Mouse (Mus musculus) layer of hippocampus, adult 11-12 months (tissue): ENCODE measurements at regions not wholly inside any gene's neighbourhood (a gene's known extent, or its start where the extent isn't known, plus 50 kb on each side); places are given as distances from the start of the nearest gene placed in this dataset.
A peak's percentile ranks its signal among the peaks of the same experiment; 100 is the strongest.

Source experiments
- DNase-seq: peaks from one replicate; pipeline ENCODE4 v3.0.0; 2022; ENCODE audit warnings: low spot score

DNA sequence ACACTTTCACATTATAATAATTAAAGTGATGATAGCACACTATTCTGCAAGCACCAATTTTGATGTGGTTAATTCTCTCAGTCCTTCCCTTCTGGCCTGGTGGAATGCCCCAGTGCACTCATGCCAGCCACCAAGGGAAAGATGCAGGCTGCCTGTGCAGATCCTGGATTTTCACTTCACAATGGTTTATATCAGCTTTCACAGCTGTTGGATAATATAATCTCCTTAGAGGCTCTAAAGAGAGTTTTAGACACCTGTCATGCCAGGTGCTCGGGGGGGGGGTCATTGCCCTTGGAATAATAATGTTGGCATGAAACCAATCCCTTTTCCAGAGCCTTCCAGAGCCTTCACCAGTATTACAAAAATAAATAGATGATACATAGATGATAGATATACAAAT, 377.1 kb downstream of the Zbbx start:
- no peak for DNase-seq

DNA sequence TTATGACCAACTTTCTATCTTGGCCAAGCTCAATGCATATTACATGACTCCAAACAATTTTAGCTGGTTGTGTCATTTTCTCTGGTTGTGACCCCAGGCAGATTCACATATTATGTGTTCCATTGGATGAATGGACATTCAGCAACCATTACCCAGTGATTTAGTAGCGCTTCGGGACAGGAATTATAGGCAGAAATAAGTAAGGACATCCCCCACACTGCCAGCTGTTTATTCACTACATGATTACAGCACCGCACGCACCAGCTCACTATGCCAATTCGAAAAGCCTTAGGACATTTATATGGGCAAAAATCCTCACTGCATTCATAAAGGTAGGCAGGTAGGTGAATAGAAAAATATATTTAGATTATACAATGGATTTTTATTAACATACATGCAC, 386.5 kb downstream of the Zbbx start:
- DNase-seq, result no peak

DNA sequence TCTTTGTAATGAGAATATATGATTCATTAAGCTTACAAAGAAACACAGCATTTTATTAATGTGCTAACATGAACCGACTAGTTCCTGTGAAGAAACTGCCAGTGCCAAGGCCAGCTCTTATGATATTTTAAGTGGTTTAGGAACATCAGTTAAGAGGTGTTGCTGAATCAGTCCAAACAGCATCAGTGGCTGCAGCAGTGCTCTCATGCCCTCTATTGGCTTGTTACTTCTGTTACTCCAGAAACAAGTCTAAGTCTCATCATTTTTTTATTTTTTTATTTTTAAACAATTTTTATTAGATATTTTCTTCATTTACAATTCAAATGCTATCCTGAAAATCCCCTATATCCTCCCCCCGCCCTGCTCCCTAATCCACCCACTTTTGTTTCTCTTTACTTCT, 422.7 kb downstream of the Zbbx start:
- peak; percentile 8 for DNase-seq

DNA sequence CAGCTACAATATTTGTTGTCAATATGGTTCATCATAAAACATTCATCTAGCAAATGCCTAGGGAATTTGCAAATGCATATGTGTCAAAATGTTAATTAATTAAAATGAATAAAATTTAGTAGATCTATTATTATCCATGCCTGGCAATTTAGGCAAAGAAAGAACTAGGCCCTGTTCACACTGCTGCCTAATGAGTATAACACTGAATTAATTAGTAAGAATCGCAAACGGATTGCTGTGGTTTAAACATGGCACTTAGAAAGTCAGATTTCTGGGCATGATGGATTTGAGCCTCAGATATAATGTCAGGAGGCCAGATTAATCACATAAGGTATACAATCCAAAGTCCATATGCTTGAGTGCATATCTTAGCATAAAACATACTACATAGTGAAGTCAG, 425.1 kb downstream of the Zbbx start:
- DNase-seq, result no peak
